Mouse (Mus musculus) bone marrow macrophage, adult 2 months (primary cell): ENCODE measurements around the gene Mob1b. TPM values are rescaled to one million over a fixed set of nuclear protein-coding genes. Genes with fewer than 3 reads are reported as not detected.

ENCODE experiments used
- H3K27ac ChIP-seq: 2 replicates; pipeline ENCODE4 v1.5.1; 2012; ENCODE audit warnings: low read depth, low read length; ENCODE audit not compliant: insufficient read depth
- H3K4me1 ChIP-seq: 2 replicates; pipeline ENCODE4 v1.6.1; 2012; ENCODE audit warnings: low read length; ENCODE audit not compliant: control insufficient read depth, insufficient read depth
- H3K4me3 ChIP-seq: 2 replicates; pipeline ENCODE4 v1.5.1; 2012; ENCODE audit warnings: mild to moderate bottlenecking, low read length, moderate library complexity; ENCODE audit not compliant: insufficient read depth
- CTCF ChIP-seq: IDR thresholded peaks from 2 replicates; pipeline ENCODE4 v1.5.1; 2012; ENCODE audit warnings: low read depth, mild to moderate bottlenecking, low read length, moderate library complexity
- POLR2A ChIP-seq: IDR thresholded peaks from 2 replicates; pipeline ENCODE4 v1.6.1; 2012; ENCODE audit warnings: mild to moderate bottlenecking, low read depth, low read length, borderline replicate concordance
- polyA plus RNA-seq: library from polyadenylated mRNA; stranded (reverse); fragments of >200 nt; gene quantifications from 2 replicates; pipeline ENCODE4 v1.2.4, GENCODE M21; 2012; ENCODE audit not compliant: missing spikeins, insufficient read depth, insufficient read length

The Mob1b gene
- polyA plus RNA-seq, 1 experiment, result 24.1 TPM

DNA sequence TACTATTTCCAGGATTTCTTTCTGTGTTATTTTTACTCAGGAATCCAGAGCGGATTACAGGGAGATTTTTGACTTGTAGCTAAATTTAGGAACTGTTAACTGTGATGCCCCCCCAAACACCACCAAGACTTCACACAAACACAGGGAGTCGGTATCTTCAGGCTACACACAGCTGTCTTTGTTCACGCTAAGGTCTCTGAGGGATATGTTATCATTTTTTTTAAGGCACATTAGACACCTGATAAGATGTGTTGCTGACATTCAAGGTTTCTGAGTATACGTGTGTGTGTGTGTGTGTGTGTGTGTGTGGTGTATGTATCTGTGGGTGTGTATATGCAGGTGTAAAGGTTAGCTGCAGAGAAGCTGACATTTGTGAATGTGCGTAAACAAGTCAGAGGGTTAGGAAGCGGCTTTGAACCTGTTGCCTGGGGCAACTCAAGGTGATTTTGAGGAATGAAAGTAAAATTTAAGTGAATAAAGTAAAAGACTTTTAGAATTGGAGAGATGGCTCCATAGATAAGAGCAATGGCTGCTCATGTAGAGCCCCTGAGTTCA lies 34.8 kb upstream of the Mob1b start:
- no peaks in the 10 kb centered on the region for H3K4me1 ChIP-seq
- no peak for TF ChIP-seq CTCF
- TF ChIP-seq POLR2A, result no peak
- no peak overlapping the region for H3K27ac ChIP-seq
- no peak overlapping the region for H3K4me3 ChIP-seq

GRCm38 (mm10) chr5:88687996-88688406 lies 32.7 kb upstream of the Mob1b start:
- H3K27ac ChIP-seq, result no peak overlapping the region
- H3K4me1 ChIP-seq, result no peaks in the 10 kb centered on the region
- no peak for TF ChIP-seq CTCF
- TF ChIP-seq POLR2A, result no peak
- H3K4me3 ChIP-seq, result no peak overlapping the region

DNA sequence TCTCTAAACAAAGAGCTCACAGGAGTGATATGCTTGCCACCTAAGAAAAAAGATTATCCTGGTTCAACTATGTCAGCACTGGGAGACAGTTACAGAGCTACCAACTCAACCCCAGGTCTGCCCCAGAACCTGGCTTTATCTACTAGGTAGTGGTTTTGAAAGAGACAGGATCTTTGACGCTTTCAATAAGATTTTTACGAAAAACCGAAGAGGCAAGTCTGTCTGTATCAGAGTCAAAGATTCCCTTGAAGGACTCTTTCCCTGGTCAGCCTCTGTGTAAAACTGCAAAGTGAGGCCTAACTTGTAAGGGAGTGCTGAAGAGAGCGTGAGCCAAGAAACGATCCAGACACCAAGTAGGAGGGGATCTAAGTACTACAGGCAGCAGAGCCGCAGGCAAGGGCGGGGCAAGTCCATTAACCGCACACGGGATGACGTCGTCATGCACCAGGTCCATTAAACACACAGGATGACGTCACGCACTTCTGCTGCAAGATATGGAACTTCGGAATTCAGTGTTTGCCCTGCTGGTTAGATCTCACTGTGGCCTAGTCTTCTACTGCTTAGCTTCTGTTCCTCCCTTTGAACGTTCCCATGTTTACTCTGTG lies 32.0 kb upstream of the Mob1b start:
- no peak for TF ChIP-seq POLR2A
- no peak for TF ChIP-seq CTCF
- Histone ChIP-seq H3K4me1 (no peaks in the 10 kb centered on the region), H3K27ac (no peak overlapping the region), H3K4me3 (no peak overlapping the region)

- Histone ChIP-seq H3K4me1 (no peaks in the 10 kb centered on the region), H3K4me3 (no peak overlapping the region), H3K27ac (no peak overlapping the region)
- no peak for TF ChIP-seq CTCF
- no peak for TF ChIP-seq POLR2A
Measured at GRCm38 (mm10) chr5:88689279-88689938, 31.2 kb upstream of the Mob1b start.

DNA sequence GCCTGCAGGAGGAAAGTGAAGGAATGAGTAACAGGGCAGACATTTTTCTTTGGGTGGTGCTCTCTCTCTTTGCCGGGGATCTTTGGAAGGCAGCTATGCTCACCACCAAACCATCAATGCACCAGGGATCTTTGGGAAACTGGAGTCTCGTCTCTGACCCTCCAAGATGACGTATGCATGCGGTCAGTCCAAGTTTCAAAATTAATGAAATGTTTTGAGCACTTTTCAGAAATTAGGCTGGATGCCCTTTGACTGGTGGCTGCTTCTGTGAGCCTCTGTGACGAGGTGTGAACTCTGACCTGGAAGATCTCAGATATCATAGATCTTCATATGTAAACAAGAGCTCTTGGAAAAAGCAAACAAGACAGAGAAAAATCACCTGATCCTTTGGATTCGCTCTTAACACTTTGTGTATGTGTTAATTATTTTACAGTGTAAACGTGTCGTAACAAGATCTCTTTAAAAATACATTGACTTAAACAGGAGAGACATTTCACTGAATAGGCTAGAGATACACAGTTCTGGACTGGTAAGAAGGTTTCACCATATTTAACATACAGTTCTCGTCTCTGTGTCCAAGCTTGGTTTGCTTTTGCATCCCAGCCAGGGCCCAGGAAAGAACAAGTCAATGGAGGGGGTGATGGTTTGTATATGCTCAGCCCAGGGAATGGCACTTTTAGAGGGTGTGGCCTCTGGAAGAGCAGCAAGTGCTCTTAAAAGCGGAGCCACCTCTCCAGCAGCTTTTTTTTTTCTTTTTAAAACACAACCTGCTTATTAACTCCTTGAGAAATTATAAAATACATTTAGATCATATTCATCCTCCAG lies 29.8 kb upstream of the Mob1b start:
- TF ChIP-seq POLR2A (no peak), CTCF (no peak)
- no peak overlapping the region for H3K27ac ChIP-seq
- no peak overlapping the region for H3K4me3 ChIP-seq
- H3K4me1 ChIP-seq, result no peaks in the 10 kb centered on the region

DNA sequence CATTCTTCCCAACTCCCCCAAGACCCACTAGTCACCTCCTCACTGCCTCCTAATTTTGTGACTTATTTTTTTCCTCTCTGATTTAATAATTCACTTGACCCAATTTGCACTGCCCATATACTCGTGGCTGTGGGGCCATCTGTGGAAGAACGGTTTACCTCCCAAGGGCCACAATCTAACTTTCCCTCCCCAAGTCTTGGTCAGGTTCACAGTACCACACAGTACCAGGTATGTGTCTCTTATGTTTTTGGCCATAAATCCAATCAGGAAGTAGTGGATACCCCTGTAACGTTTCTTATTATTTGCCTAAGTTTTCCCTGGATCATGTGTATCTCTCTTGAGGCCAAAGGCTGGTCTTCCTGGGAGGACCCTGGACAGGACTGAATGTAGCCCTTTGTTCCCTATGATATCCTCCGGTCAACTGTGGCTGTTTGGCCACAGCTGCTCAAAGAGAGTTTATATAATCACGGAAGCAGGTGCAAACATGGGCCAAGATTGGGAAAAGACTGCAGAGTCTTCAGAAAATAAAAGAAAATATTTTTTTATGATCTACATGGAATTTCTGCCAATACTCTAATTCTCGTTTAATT lies 29.1 kb upstream of the Mob1b start:
- no peak overlapping the region for H3K4me3 ChIP-seq
- H3K4me1 ChIP-seq, result no peaks in the 10 kb centered on the region
- no peak overlapping the region for H3K27ac ChIP-seq
- no peak for TF ChIP-seq CTCF
- TF ChIP-seq POLR2A, result no peak

- TF ChIP-seq POLR2A (no peak), CTCF (no peak)
- no peaks in the 10 kb centered on the region for H3K4me1 ChIP-seq
- no peak overlapping the region for H3K4me3 ChIP-seq
- H3K27ac ChIP-seq, result no peak overlapping the region
Measured at GRCm38 (mm10) chr5:88692586-88692985, 28.1 kb upstream of the Mob1b start.

- no peaks in the 10 kb centered on the region for H3K4me1 ChIP-seq
- H3K4me3 ChIP-seq, result no peak overlapping the region
- no peak for TF ChIP-seq POLR2A
- TF ChIP-seq CTCF, result no peak
- H3K27ac ChIP-seq, result no peak overlapping the region
Measured at GRCm38 (mm10) chr5:88693057-88693456, 27.6 kb upstream of the Mob1b start.

- Histone ChIP-seq H3K27ac (no peak overlapping the region), H3K4me1 (peaks cover 6% of the 10 kb centered on the region), H3K4me3 (no peak overlapping the region)
- TF ChIP-seq CTCF (no peak), POLR2A (no peak)
Measured at GRCm38 (mm10) chr5:88697291-88697690, 23.4 kb upstream of the Mob1b start.
